Mouse (Mus musculus) midbrain, embryonic 10.5 days (tissue): Measurements from ENCODE around the gene Slc31a1. TPM values are rescaled to one million over a fixed set of nuclear protein-coding genes. Genes with fewer than 3 reads are reported as not detected.

Experiments used
- DNase-seq: peaks from one replicate; pipeline ENCODE4 v3.0.0-alpha.2; 2017; ENCODE audit warnings: low spot score
- H3K27ac ChIP-seq: fragments of 300-500 bp; sonication (generic); replicated peaks from 2 replicates; pipeline ENCODE4 v1.5.1; 2016; ENCODE audit warnings: mild to moderate bottlenecking
- H3K27me3 ChIP-seq: fragments of 300-500 bp; sonication (generic); 2 replicates; pipeline ENCODE4 v1.6.1; 2016; ENCODE audit warnings: low read depth, mild to moderate bottlenecking; ENCODE audit not compliant: poor library complexity, severe bottlenecking
- H3K36me3 ChIP-seq: fragments of 300-500 bp; sonication (generic); 2 replicates; pipeline ENCODE4 v1.6.1; 2016; ENCODE audit warnings: mild to moderate bottlenecking, moderate library complexity
- H3K4me1 ChIP-seq: fragments of 300-500 bp; sonication (generic); 2 replicates; pipeline ENCODE4 v1.6.1; 2016
- H3K4me3 ChIP-seq: fragments of 300-500 bp; sonication (generic); 2 replicates; pipeline ENCODE4 v1.5.1; 2016; ENCODE audit warnings: mild to moderate bottlenecking, moderate library complexity
- H3K9me3 ChIP-seq: fragments of 300-500 bp; sonication (generic); replicated peaks from 2 replicates; pipeline ENCODE4 v1.6.1; 2016; ENCODE audit warnings: mild to moderate bottlenecking
- WGBS: fragments of 180-500 bp; shearing (Covaris S2); methylation state at CpG from one replicate; pipeline ENCODE4 v1.1.7; 2016; 5-methylcytosine and 5-hydroxymethylcytosine counted together
- polyA plus RNA-seq: library from polyadenylated mRNA; unstranded; fragments of >200 nt; fragmentation: Nextera tagmentation; extraction: Ambion mirVana; gene quantifications from 2 replicates; pipeline ENCODE4 v1.2.1, GENCODE M21; 2016

The Slc31a1 gene
- polyA plus RNA-seq, 1 experiment from 2014 or later = 54.9 TPM

- Histone ChIP-seq H3K36me3 (peaks cover 53% of the 10 kb centered on the region), H3K9me3 (no peaks in the 10 kb centered on the region), H3K4me1 (no peaks in the 10 kb centered on the region), H3K27ac (no peak overlapping the region), H3K27me3 (no peaks in the 10 kb centered on the region), H3K4me3 (no peak overlapping the region)
- DNase-seq = no peak
- 93% methylated on average over 4 of the region's 4 CpGs for WGBS
Observed at GRCm38 (mm10) chr4:62425891-62426290, 65.4 kb downstream of the Slc31a1 start.

GRCm38 (mm10) chr4:62427978-62428758 lies 67.6 kb downstream of the Slc31a1 start:
- no peak overlapping the region for H3K4me3 ChIP-seq
- H3K27me3 ChIP-seq = no peaks in the 10 kb centered on the region
- no peaks in the 10 kb centered on the region for H3K9me3 ChIP-seq
- H3K36me3 ChIP-seq = peaks cover 30% of the 10 kb centered on the region
- no peak for DNase-seq
- no peak overlapping the region for H3K27ac ChIP-seq
- H3K4me1 ChIP-seq = no peaks in the 10 kb centered on the region
- WGBS = 77% methylated on average over 17 of the region's 17 CpGs

GRCm38 (mm10) chr4:62429616-62430015 lies 69.1 kb downstream of the Slc31a1 start:
- DNase-seq = no peak

GRCm38 (mm10) chr4:62430678-62431077 lies 70.2 kb downstream of the Slc31a1 start:
- no peaks in the 10 kb centered on the region for H3K9me3 ChIP-seq
- H3K36me3 ChIP-seq = peaks cover 5% of the 10 kb centered on the region
- H3K27me3 ChIP-seq = no peaks in the 10 kb centered on the region
- DNase-seq = no peak
- no peak overlapping the region for H3K27ac ChIP-seq
- no peaks in the 10 kb centered on the region for H3K4me1 ChIP-seq
- H3K4me3 ChIP-seq = no peak overlapping the region

More at GRCm38 (mm10) chr4:62429616-62430015, 69.1 kb downstream of the Slc31a1 start:
- Histone ChIP-seq H3K9me3 (no peaks in the 10 kb centered on the region), H3K4me1 (no peaks in the 10 kb centered on the region), H3K4me3 (no peak overlapping the region), H3K27me3 (no peaks in the 10 kb centered on the region), H3K36me3 (peaks cover 15% of the 10 kb centered on the region), H3K27ac (no peak overlapping the region)
- 92% methylated on average over 9 of the region's 9 CpGs for WGBS

- H3K9me3 ChIP-seq = no peaks in the 10 kb centered on the region
- no peak overlapping the region for H3K27ac ChIP-seq
- 87% methylated on average over 4 of the region's 4 CpGs for WGBS
- no peak for DNase-seq
- H3K36me3 ChIP-seq = no peaks in the 10 kb centered on the region
- H3K4me3 ChIP-seq = no peak overlapping the region
- H3K27me3 ChIP-seq = no peaks in the 10 kb centered on the region
- H3K4me1 ChIP-seq = no peaks in the 10 kb centered on the region
Observed at GRCm38 (mm10) chr4:62431522-62431921, 71.0 kb downstream of the Slc31a1 start.

GRCm38 (mm10) chr4:62433939-62434870 lies 73.7 kb downstream of the Slc31a1 start:
- Histone ChIP-seq H3K4me1 (no peaks in the 10 kb centered on the region), H3K4me3 (no peak overlapping the region), H3K9me3 (no peaks in the 10 kb centered on the region), H3K27me3 (no peaks in the 10 kb centered on the region), H3K27ac (no peak overlapping the region), H3K36me3 (no peaks in the 10 kb centered on the region)
- DNase-seq = no peak
- WGBS = 79% methylated on average over 7 of the region's 7 CpGs

- no peaks in the 10 kb centered on the region for H3K4me1 ChIP-seq
- no peaks in the 10 kb centered on the region for H3K9me3 ChIP-seq
- H3K36me3 ChIP-seq = no peaks in the 10 kb centered on the region
- no peak within 1 kb of the TSS for H3K4me3 ChIP-seq
- DNase-seq = no peak
- no peak within 1 kb of the TSS for H3K27ac ChIP-seq
- WGBS = 89% methylated on average over 6 of the region's 6 CpGs
- H3K27me3 ChIP-seq = no peaks in the 10 kb centered on the region
Observed at GRCm38 (mm10) chr4:62435081-62435480, 74.6 kb downstream of the Slc31a1 start, which contains the start of gene Rnf183. TSS of gene Rnf183 (minus strand) at chr4:62435252.

GRCm38 (mm10) chr4:62437256-62437778 lies 76.8 kb downstream of the Slc31a1 start:
- no peaks in the 10 kb centered on the region for H3K27me3 ChIP-seq
- H3K4me1 ChIP-seq = no peaks in the 10 kb centered on the region
- WGBS = 89% methylated on average over 3 of the region's 3 CpGs
- H3K27ac ChIP-seq = no peak overlapping the region
- no peaks in the 10 kb centered on the region for H3K36me3 ChIP-seq
- no peaks in the 10 kb centered on the region for H3K9me3 ChIP-seq
- no peak for DNase-seq
- H3K4me3 ChIP-seq = no peak overlapping the region

- Histone ChIP-seq H3K4me1 (no peaks in the 10 kb centered on the region), H3K27ac (no peak overlapping the region), H3K4me3 (no peak overlapping the region), H3K36me3 (no peaks in the 10 kb centered on the region), H3K27me3 (no peaks in the 10 kb centered on the region), H3K9me3 (no peaks in the 10 kb centered on the region)
- 90% methylated on average over 7 of the region's 7 CpGs for WGBS
- no peak for DNase-seq
Observed at GRCm38 (mm10) chr4:62437871-62438270, 77.3 kb downstream of the Slc31a1 start.

GRCm38 (mm10) chr4:62439793-62440192 lies 79.3 kb downstream of the Slc31a1 start:
- H3K4me3 ChIP-seq = no peak overlapping the region
- WGBS = 72% methylated on average over 4 of the region's 4 CpGs
- no peaks in the 10 kb centered on the region for H3K9me3 ChIP-seq
- no peak overlapping the region for H3K27ac ChIP-seq
- no peaks in the 10 kb centered on the region for H3K27me3 ChIP-seq
- no peaks in the 10 kb centered on the region for H3K36me3 ChIP-seq
- H3K4me1 ChIP-seq = no peaks in the 10 kb centered on the region
- DNase-seq = no peak

GRCm38 (mm10) chr4:62440544-62440943 lies 80.0 kb downstream of the Slc31a1 start:
- Histone ChIP-seq H3K4me3 (no peak overlapping the region), H3K27me3 (no peaks in the 10 kb centered on the region), H3K36me3 (no peaks in the 10 kb centered on the region), H3K4me1 (no peaks in the 10 kb centered on the region), H3K27ac (no peak overlapping the region), H3K9me3 (no peaks in the 10 kb centered on the region)
- WGBS = 80% methylated on average over 4 of the region's 4 CpGs
- no peak for DNase-seq

- Histone ChIP-seq H3K36me3 (no peaks in the 10 kb centered on the region), H3K4me3 (no peak overlapping the region), H3K9me3 (no peaks in the 10 kb centered on the region), H3K27me3 (no peaks in the 10 kb centered on the region), H3K4me1 (no peaks in the 10 kb centered on the region), H3K27ac (no peak overlapping the region)
- no peak for DNase-seq
- WGBS = 82% methylated on average over 4 of the region's 4 CpGs
Observed at GRCm38 (mm10) chr4:62440986-62441385, 80.5 kb downstream of the Slc31a1 start.
